Mouse (Mus musculus) ES-Bruce4 (cell line): ENCODE measurements around the gene Tbc1d23. TPM values are rescaled to one million over a fixed set of nuclear protein-coding genes. Genes with fewer than 3 reads are reported as not detected.
"Not testable (repeated sequence)": the region's sequence is repeated elsewhere in the genome, so short reads cannot be mapped to it uniquely, and the experiment has no call there.

ENCODE experiments used
- H3K27ac ChIP-seq: 2 replicates; pipeline ENCODE4 v1.5.1; 2012; ENCODE audit warnings: low read length, inconsistent platforms; ENCODE audit not compliant: insufficient read depth
- H3K27me3 ChIP-seq: 2 replicates; pipeline ENCODE4 v1.6.1; 2012; ENCODE audit warnings: mild to moderate bottlenecking, low read length, inconsistent platforms; ENCODE audit not compliant: control insufficient read depth, poor library complexity, insufficient read depth, severe bottlenecking
- H3K36me3 ChIP-seq: 2 replicates; pipeline ENCODE4 v1.6.1; 2012; ENCODE audit warnings: inconsistent platforms, mild to moderate bottlenecking, low read length, moderate library complexity; ENCODE audit not compliant: control insufficient read depth, poor library complexity, insufficient read depth, severe bottlenecking
- H3K4me1 ChIP-seq: one replicate; pipeline ENCODE4 v1.8.1; 2011; ENCODE audit warnings: low read length; ENCODE audit not compliant: control insufficient read depth, insufficient read depth
- H3K4me3 ChIP-seq: 2 replicates; pipeline ENCODE4 v1.5.1; 2011; ENCODE audit warnings: low read depth, mild to moderate bottlenecking, low read length
- H3K9ac ChIP-seq: 2 replicates; pipeline ENCODE4 v1.6.1; 2012; ENCODE audit warnings: low read depth, mild to moderate bottlenecking, inconsistent platforms; ENCODE audit not compliant: poor library complexity, severe bottlenecking
- H3K9me3 ChIP-seq: replicated peaks from 2 replicates; pipeline ENCODE4 v1.6.1; 2012; ENCODE audit warnings: mild to moderate bottlenecking, low read length, inconsistent platforms; ENCODE audit not compliant: control insufficient read depth, poor library complexity, insufficient read depth, severe bottlenecking
- CTCF ChIP-seq: IDR thresholded peaks from one replicate; pipeline ENCODE4 v1.8.1; 2011; ENCODE audit warnings: low read depth, low read length
- EP300 ChIP-seq: IDR thresholded peaks from 2 replicates; pipeline ENCODE4 v1.6.1; 2011; ENCODE audit warnings: low read depth, low read length; ENCODE audit not compliant: insufficient read depth
- POLR2A ChIP-seq: IDR thresholded peaks from one replicate; pipeline ENCODE4 v1.8.1; 2011; ENCODE audit warnings: low read length; ENCODE audit not compliant: insufficient read depth
- polyA plus RNA-seq: library from polyadenylated mRNA; stranded (reverse); fragments of >200 nt; gene quantifications from 2 replicates; pipeline ENCODE4 v1.2.4, GENCODE M21; 2011; ENCODE audit warnings: low read depth; ENCODE audit not compliant: missing spikeins, insufficient read depth, insufficient read length

Tbc1d23 gene
- polyA plus RNA-seq, 1 experiment, result 35.5 TPM

DNA sequence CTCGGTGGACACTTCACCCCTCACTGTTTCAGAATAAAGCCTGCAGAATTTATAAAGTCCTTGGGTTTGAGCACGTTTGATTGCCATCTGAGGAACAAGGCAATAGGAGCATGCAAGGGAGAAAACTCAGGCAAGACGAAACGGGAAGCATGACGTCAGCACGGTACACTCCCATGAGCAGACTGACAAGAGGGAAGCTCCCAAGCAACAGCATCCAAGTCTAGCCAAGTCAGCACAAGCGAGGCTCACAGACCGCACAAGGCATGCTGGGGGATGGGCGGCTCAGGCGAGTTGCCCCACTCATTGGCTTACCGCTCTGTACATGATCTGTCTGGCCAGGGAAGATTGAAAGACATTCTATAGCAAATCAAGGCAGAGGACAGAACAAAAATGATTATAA, 50.1 kb downstream of the Tbc1d23 start:
- TF ChIP-seq EP300 (no peak), CTCF (no peak), POLR2A (no peak)
- Histone ChIP-seq H3K4me1 (peaks cover 1% of the 10 kb centered on the region), H3K4me3 (no peak overlapping the region), H3K27ac (no peak overlapping the region), H3K9ac (no peak overlapping the region), H3K36me3 (peaks cover 2% of the 10 kb centered on the region), H3K9me3 (no peaks in the 10 kb centered on the region), H3K27me3 (no peaks in the 10 kb centered on the region)

DNA sequence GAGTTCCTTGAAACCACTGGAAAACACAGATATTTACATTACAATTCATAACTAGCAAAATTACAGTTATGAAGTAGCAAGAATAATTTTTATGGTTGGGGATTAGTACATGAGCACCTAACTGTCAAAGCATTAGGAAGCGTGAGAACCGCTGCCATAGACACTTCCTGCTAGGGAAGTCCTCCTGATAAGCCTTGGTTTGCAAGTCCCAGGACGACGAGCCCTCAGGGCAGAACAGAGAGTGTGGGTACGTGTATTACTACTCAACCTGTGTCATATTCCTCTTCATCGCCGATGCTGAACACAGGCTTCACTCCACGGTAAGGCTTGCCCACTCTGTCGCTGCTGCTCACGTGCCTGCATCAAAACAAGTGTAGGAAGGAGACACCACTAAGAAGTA, 53.6 kb downstream of the Tbc1d23 start:
- no peaks in the 10 kb centered on the region for H3K9me3 ChIP-seq
- H3K4me1 ChIP-seq, result peaks cover 1% of the 10 kb centered on the region
- H3K9ac ChIP-seq, result no peak overlapping the region
- H3K4me3 ChIP-seq, result no peak overlapping the region
- no peaks in the 10 kb centered on the region; the same call in 1 of the 2 replicates for H3K36me3 ChIP-seq
- no peaks in the 10 kb centered on the region for H3K27me3 ChIP-seq
- TF ChIP-seq EP300, result no peak
- no peak for TF ChIP-seq POLR2A
- no peak for TF ChIP-seq CTCF
- H3K27ac ChIP-seq, result no peak overlapping the region

DNA sequence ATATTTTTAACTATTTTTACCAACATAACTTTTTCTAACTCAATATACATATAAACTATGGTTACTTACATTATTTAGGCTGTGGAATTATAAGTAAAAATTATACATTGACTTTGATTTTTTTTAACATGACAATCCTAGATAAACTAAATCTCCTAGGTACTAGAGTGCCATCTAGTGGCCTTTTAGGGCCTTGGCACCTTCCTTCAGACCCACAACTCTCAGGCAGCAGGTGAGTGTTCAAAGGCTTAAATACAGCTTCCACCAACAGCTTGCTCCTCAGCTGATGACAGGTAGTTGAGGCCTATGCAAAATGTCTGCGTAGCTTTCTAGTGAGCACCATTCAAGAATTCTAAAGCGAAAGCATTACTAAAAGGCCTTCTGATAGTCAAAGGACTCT, 54.0 kb downstream of the Tbc1d23 start:
- no peak overlapping the region for H3K27ac ChIP-seq
- H3K4me1 ChIP-seq, result peaks cover 1% of the 10 kb centered on the region
- no peaks in the 10 kb centered on the region; the same call in 1 of the 2 replicates for H3K36me3 ChIP-seq
- H3K27me3 ChIP-seq, result no peaks in the 10 kb centered on the region
- no peak for TF ChIP-seq POLR2A
- peak; percentile 44 for TF ChIP-seq CTCF
- H3K4me3 ChIP-seq, result no peak overlapping the region
- H3K9ac ChIP-seq, result no peak overlapping the region
- H3K9me3 ChIP-seq, result no peaks in the 10 kb centered on the region

DNA sequence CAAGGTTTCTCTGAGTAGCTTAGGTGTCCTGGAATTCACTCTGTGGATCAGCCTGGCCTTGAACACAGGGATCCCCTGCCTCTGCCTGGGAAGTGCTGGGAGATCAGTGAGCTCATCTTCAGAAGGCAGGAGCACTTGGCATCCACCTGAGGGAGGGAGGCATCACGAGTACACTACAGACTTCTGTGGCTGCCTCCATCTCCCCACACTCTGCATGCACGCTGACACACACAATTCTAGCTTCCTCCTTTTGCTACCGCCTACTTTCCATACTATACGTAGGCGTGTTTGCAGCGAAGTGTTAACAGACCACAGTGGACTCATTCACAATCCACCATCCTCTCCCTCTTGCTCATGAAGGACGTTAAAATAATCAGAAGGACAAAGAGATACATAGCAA, 55.0 kb downstream of the Tbc1d23 start:
- TF ChIP-seq EP300, result no peak
- no peak for TF ChIP-seq CTCF
- no peak for TF ChIP-seq POLR2A
- H3K9ac ChIP-seq, result 0 out of 2 replicates have a peak overlapping the region, but pooled peaks have one; percentile 20
- no peaks in the 10 kb centered on the region for H3K36me3 ChIP-seq

DNA sequence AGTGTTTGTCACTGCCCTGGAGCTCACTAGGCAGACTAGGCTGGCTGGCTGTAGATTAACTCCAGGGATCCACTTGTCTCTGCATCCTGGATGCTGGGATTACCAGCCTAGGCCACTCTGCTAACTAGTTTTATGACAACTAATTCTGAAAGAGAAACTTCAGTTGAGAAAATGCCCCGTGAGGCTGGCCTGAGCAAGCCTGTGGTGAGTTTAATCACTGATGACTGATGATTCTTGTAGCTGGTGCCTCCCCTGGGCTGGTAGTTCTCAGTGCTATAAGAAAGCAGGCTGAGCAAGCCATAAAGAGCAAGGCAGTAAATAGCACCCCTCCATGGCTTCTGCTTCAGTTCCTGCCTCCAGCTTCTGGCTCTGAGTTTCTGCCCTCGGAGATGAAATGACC, 55.6 kb downstream of the Tbc1d23 start:
- Histone ChIP-seq H3K9me3 (no peaks in the 10 kb centered on the region), H3K36me3 (no peaks in the 10 kb centered on the region), H3K27ac (peak overlapping the region; percentile 88), H3K27me3 (no peaks in the 10 kb centered on the region), H3K4me3 (no peak overlapping the region), H3K9ac (0 out of 2 replicates have a peak overlapping the region, but pooled peaks have one; percentile 20), H3K4me1 (no peaks in the 10 kb centered on the region)
- TF ChIP-seq EP300, result no peak
- no peak for TF ChIP-seq CTCF

More for the DNA sequence above, 55.0 kb downstream of the Tbc1d23 start:
- Histone ChIP-seq H3K4me3 (no peak overlapping the region), H3K9me3 (no peaks in the 10 kb centered on the region), H3K27ac (peak overlapping the region; percentile 88), H3K4me1 (no peaks in the 10 kb centered on the region), H3K27me3 (no peaks in the 10 kb centered on the region)

DNA sequence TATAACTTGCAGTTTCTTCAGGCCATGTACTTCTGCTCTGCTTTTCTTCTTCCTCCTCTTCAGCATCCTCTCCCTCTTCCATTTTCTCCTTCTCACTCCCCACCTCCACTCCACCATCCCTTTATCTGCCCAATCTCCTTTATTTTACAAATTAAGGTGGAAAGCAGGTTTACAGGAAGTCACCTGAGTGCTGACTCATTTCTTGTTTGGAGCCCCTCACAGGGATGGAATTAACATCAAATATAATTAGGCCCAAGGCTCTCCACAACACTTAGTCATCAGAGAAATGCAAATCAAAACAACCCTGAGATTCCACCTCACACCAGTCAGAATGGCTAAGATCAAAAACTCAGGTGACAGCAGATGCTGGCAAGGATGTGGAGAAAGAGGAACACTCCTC, 56.8 kb downstream of the Tbc1d23 start:
- peak overlapping the region; percentile 72 for H3K27ac ChIP-seq
- H3K9ac ChIP-seq, H3K4me1 ChIP-seq, H3K27me3 ChIP-seq, H3K9me3 ChIP-seq, H3K4me3 ChIP-seq, H3K36me3 ChIP-seq: not testable (repeated sequence)

DNA sequence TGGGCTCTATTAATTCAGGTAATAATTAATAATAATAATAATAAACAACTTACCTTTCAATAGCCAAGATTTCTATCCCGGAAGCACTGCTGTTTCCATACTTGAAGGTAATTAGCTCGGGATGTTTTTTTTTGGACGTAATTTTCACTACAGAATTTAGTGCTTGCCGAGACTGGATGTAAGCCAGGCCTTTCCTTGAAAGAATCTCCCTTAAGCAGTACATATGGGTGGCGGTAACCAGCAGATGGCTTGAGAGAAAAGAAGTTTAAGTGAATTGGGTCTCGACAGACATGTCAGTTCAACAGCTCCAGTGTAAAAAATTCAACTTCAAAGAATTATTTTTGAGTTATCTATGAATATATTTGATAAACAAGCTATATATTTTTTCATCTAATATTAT, 59.7 kb downstream of the Tbc1d23 start:
- TF ChIP-seq POLR2A (no peak), EP300 (no peak), CTCF (no peak)
- Histone ChIP-seq H3K27me3 (no peaks in the 10 kb centered on the region), H3K27ac (no peak overlapping the region), H3K36me3 (no peaks in the 10 kb centered on the region), H3K9ac (no peak overlapping the region), H3K9me3 (no peaks in the 10 kb centered on the region), H3K4me3 (no peak overlapping the region), H3K4me1 (no peaks in the 10 kb centered on the region)
